Mouse (Mus musculus) embryonic facial prominence, embryonic 11.5 days (tissue): ENCODE measurements around the gene Gigyf2. TPM values are rescaled to one million over a fixed set of nuclear protein-coding genes. Genes with fewer than 3 reads are reported as not detected.

Source experiments
- ATAC-seq: fragments of 200-750 bp; cut with Nextera tagmentation; replicated peaks from 2 replicates; pipeline ENCODE4 v1.8.0; 2017; ENCODE audit warnings: low read depth; ENCODE audit not compliant: insufficient number of reproducible peaks, low FRiP score, low TSS enrichment
- DNase-seq: peaks from one replicate; pipeline ENCODE4 v3.0.0-alpha.2; 2015; ENCODE audit warnings: low spot score
- H3K27ac ChIP-seq: fragments of 300-500 bp; sonication (generic); replicated peaks from 2 replicates; pipeline ENCODE4 v1.5.1; 2014; ENCODE audit warnings: mild to moderate bottlenecking, low read depth, low read length, control low read depth
- H3K27me3 ChIP-seq: fragments of 300-500 bp; sonication (generic); 2 replicates; pipeline ENCODE4 v1.6.1; 2014; ENCODE audit warnings: mild to moderate bottlenecking, low read length, moderate library complexity, mixed read lengths; ENCODE audit not compliant: control insufficient read depth, insufficient read depth
- H3K36me3 ChIP-seq: fragments of 300-500 bp; sonication (generic); replicated peaks from 2 replicates; pipeline ENCODE4 v1.6.1; 2014; ENCODE audit warnings: low read depth, mild to moderate bottlenecking, low read length, moderate library complexity, mixed read lengths; ENCODE audit not compliant: control insufficient read depth, insufficient read depth
- H3K4me1 ChIP-seq: fragments of 300-500 bp; sonication (generic); 2 replicates; pipeline ENCODE4 v1.6.1; 2014; ENCODE audit warnings: low read length, mixed read lengths; ENCODE audit not compliant: control insufficient read depth, insufficient read depth
- H3K4me2 ChIP-seq: fragments of 300-500 bp; sonication (generic); 2 replicates; pipeline ENCODE4 v1.6.1; 2014; ENCODE audit warnings: low read depth, mild to moderate bottlenecking, control low read depth, low read length, moderate library complexity
- H3K4me3 ChIP-seq: fragments of 300-500 bp; sonication (generic); 2 replicates; pipeline ENCODE4 v1.5.1; 2014; ENCODE audit warnings: low read depth, low read length, control low read depth
- H3K9ac ChIP-seq: fragments of 300-500 bp; sonication (generic); replicated peaks from 2 replicates; pipeline ENCODE4 v1.6.1; 2014; ENCODE audit warnings: mild to moderate bottlenecking, control low read depth, low read length
- H3K9me3 ChIP-seq: fragments of 300-500 bp; sonication (generic); replicated peaks from 2 replicates; pipeline ENCODE4 v1.6.1; 2016; ENCODE audit warnings: mild to moderate bottlenecking, low read length, inconsistent platforms, mixed read lengths; ENCODE audit not compliant: control insufficient read depth
- WGBS: fragments of 180-500 bp; shearing (Covaris S2); extraction: QIAGEN DNeasy Blood & Tissue Kit; methylation state at CpG from one replicate; pipeline ENCODE4 v1.1.7; 2014; 5-methylcytosine and 5-hydroxymethylcytosine counted together
- polyA plus RNA-seq: library from polyadenylated mRNA; unstranded; fragments of >200 nt; fragmentation: Nextera tagmentation; extraction: Ambion mirVana; gene quantifications from 2 replicates; pipeline ENCODE4 v1.2.1, GENCODE M21; 2014

Gigyf2 gene
- polyA plus RNA-seq, 1 experiment from 2014 or later, result 49.1 TPM

- H3K4me3 ChIP-seq, result no peak overlapping the region
- WGBS, result 59% methylated on average over 16 of the region's 16 CpGs
- H3K4me2 ChIP-seq, result no peak overlapping the region
- H3K4me1 ChIP-seq, result no peaks in the 10 kb centered on the region
- H3K9ac ChIP-seq, result no peak overlapping the region
- no peak overlapping the region for H3K27ac ChIP-seq
- ATAC-seq (no peak), DNase-seq (no peak)
- H3K36me3 ChIP-seq, result no peaks in the 10 kb centered on the region
- H3K27me3 ChIP-seq, result no peaks in the 10 kb centered on the region
- no peaks in the 10 kb centered on the region for H3K9me3 ChIP-seq
Measured at GRCm38 (mm10) chr1:87309621-87310020, 17.2 kb upstream of the Gigyf2 start.

GRCm38 (mm10) chr1:87312681-87313080, 14.1 kb upstream of the Gigyf2 start:
- WGBS, result 98% methylated on average over 2 of the region's 2 CpGs
- Histone ChIP-seq H3K4me1 (no peaks in the 10 kb centered on the region), H3K4me3 (no peak overlapping the region), H3K9ac (no peak overlapping the region), H3K27me3 (no peaks in the 10 kb centered on the region), H3K36me3 (no peaks in the 10 kb centered on the region), H3K9me3 (no peaks in the 10 kb centered on the region), H3K4me2 (no peak overlapping the region), H3K27ac (no peak overlapping the region)
- DNase-seq (no peak), ATAC-seq (no peak)

GRCm38 (mm10) chr1:87313116-87313515, 13.7 kb upstream of the Gigyf2 start:
- no peaks in the 10 kb centered on the region for H3K36me3 ChIP-seq
- no peak overlapping the region for H3K4me3 ChIP-seq
- whole genome bisulfite sequencing, result 82% methylated on average over 2 of the region's 2 CpGs
- no peak overlapping the region for H3K27ac ChIP-seq
- DNase-seq (no peak), ATAC-seq (no peak)
- H3K4me1 ChIP-seq, result no peaks in the 10 kb centered on the region
- no peaks in the 10 kb centered on the region for H3K9me3 ChIP-seq
- no peak overlapping the region for H3K9ac ChIP-seq
- H3K27me3 ChIP-seq, result no peaks in the 10 kb centered on the region
- no peak overlapping the region for H3K4me2 ChIP-seq

DNA sequence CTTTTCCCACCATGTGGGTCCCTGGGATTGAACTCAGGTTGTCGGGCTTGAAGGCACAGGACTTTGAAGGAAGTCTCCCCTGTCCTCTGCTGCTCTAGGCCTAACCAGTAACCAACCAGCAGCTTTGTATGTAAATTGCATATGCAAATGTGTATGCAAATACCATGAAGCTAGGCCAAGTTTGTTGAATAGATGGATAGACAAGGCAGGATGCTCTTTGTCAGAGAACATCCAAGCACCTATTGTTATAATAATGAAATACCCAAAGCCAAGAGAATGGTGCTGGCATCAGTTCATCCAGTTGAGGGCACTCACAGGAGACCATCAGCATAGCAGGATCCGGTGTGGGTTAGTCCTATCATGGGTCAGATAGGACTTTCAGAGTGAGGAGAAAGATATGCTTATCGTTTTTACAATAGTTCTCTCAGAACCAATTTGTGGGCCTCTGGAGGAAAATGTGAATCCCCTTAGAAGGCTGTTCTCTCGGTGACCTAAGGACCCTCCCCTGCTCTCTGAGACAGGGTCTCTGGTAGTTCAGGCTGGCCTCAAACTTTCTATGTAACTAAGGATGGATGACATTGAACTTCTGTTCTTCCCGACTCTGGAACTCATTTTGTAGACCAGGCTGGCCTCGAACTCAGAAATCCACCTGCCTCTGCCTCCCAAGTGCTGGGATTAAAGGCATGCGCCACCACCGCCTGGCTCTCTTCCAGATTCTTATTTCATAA, 12.8 kb upstream of the Gigyf2 start:
- Histone ChIP-seq H3K4me2 (no peak overlapping the region), H3K27ac (no peak overlapping the region), H3K27me3 (no peaks in the 10 kb centered on the region), H3K9me3 (no peaks in the 10 kb centered on the region), H3K4me1 (no peaks in the 10 kb centered on the region), H3K36me3 (no peaks in the 10 kb centered on the region), H3K9ac (no peak overlapping the region), H3K4me3 (no peak overlapping the region)
- ATAC-seq, result no peak
- 87% methylated on average over 8 of the region's 8 CpGs for WGBS
- DNase-seq, result no peak

GRCm38 (mm10) chr1:87315431-87315830, 11.4 kb upstream of the Gigyf2 start:
- no peak overlapping the region for H3K27ac ChIP-seq
- no peaks in the 10 kb centered on the region for H3K36me3 ChIP-seq
- H3K27me3 ChIP-seq, result no peaks in the 10 kb centered on the region
- WGBS, result 91% methylated on average over 2 of the region's 2 CpGs
- no peak overlapping the region for H3K4me2 ChIP-seq
- no peak overlapping the region for H3K4me3 ChIP-seq
- no peak overlapping the region for H3K9ac ChIP-seq
- H3K9me3 ChIP-seq, result peaks cover 4% of the 10 kb centered on the region
- ATAC-seq, result no peak
- DNase-seq, result no peak
- H3K4me1 ChIP-seq, result no peaks in the 10 kb centered on the region

DNA sequence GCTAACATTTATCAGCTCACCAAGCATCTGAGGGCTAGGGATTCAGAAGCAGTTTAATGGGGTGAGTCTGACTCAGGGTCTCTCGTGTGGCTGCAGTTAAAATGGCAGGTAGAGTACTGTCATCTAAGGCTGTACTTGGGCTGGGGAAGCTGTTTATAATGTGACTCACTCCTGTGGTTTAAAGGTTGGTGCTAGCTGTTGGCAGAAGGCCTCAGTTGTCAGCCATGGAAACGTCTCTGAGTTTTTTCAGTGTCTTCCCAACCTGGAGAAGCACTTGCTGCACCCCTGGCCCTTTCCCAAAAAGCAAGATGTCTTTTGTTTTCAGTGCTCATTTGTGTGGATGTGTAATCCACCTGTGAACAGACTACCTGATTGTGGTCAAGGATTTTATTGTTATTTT, 10.9 kb upstream of the Gigyf2 start:
- no peak for ATAC-seq
- H3K36me3 ChIP-seq, result no peaks in the 10 kb centered on the region
- H3K9ac ChIP-seq, result no peak overlapping the region
- no peak overlapping the region for H3K4me3 ChIP-seq
- H3K4me2 ChIP-seq, result no peak overlapping the region
- 79% methylated on average over 2 of the region's 2 CpGs for WGBS
- H3K9me3 ChIP-seq, result peaks cover 4% of the 10 kb centered on the region
- no peaks in the 10 kb centered on the region for H3K27me3 ChIP-seq
- no peak overlapping the region for H3K27ac ChIP-seq
- DNase-seq, result no peak
- H3K4me1 ChIP-seq, result no peaks in the 10 kb centered on the region

DNA sequence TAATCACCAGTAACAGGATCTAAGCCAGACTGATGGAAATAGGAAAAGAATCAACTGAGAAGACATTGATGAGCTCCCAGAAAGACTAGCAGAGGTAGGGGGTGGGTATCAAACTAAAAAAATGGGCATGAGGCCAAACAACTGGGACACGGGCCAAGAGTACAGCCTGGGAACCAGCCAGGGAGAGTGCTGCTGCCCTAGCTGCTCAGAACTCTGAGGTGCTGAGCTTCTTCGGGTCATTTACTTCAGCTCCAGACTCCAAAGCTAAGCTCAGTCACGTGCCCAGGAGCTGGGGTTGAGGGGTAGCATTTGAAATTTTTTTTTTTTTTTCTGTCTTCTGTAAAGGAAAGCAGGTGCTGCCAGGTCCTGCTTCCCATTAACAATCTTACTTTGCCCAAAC, 10.1 kb upstream of the Gigyf2 start:
- H3K9me3 ChIP-seq, result peaks cover 4% of the 10 kb centered on the region
- H3K27ac ChIP-seq, result no peak overlapping the region
- ATAC-seq (no peak), DNase-seq (no peak)
- H3K36me3 ChIP-seq, result no peaks in the 10 kb centered on the region
- no peaks in the 10 kb centered on the region for H3K4me1 ChIP-seq
- no peak overlapping the region for H3K4me2 ChIP-seq
- WGBS, result 66% methylated on average over 3 of the region's 3 CpGs
- no peak overlapping the region for H3K4me3 ChIP-seq
- H3K9ac ChIP-seq, result no peak overlapping the region
- H3K27me3 ChIP-seq, result no peaks in the 10 kb centered on the region

DNA sequence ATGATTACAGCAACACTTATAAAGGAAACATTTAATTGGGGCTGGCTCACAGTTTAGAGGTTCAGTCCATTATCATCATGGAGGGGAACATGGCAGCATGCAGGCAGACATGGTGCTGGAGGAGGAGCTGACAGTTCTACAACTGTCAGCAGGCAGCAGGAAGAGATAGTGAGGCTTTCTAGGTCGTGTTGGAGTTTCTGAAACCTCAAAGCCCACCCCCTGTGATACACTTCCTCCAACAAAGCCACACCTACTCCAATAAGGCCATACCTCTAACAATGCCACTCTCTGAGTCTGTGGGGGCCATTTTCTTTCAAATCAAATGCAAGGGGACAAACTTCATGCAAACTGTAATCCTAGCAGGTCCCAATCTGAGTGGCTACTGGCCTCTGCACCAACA, 5.7 kb upstream of the Gigyf2 start:
- H3K27me3 ChIP-seq, result no peaks in the 10 kb centered on the region
- DNase-seq (no peak), ATAC-seq (no peak)
- peaks cover 4% of the 10 kb centered on the region for H3K9me3 ChIP-seq
- no peak overlapping the region for H3K27ac ChIP-seq
- H3K4me2 ChIP-seq, result no peak overlapping the region
- H3K4me3 ChIP-seq, result no peak overlapping the region
- WGBS, result 5% methylated on average over 1 of the region's 1 CpGs
- no peaks in the 10 kb centered on the region for H3K36me3 ChIP-seq
- no peaks in the 10 kb centered on the region for H3K4me1 ChIP-seq
- H3K9ac ChIP-seq, result no peak overlapping the region
